Mouse (Mus musculus): ENCODE measurements around the gene Gm8165. TPM values are rescaled to one million over a fixed set of nuclear protein-coding genes. Genes with fewer than 3 reads are reported as not detected.
"Not testable (repeated sequence)": the region's sequence is repeated elsewhere in the genome, so short reads cannot be mapped to it uniquely, and the experiment has no call there.

Gene Gm8165
- not detected in 2 replicates for polyA plus RNA-seq (2014; fragmentation: Nextera tagmentation; extraction: Ambion mirVana)

DNA sequence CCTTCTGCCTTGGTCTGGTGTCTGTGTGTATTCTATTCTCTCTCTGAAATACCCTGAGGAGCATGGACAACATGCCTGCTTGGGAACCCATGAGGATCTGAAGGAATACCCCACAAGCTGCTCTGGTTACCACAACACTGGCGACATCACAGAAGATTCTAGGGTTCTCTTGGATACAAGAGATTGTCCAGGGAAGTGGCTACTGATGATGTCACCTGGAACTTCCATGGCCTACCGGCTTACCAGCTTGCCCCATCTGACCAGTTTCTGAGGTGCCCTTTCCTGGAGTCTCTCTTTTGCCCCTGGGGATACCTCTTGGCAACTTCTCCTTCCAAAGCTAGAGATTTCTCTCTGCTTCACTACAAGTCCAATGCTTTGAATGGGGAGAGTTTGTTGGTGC, at the start of gene Gm8165:
Gene Gm8165 (minus strand): TSS at position 101 of the 400 bp plus-strand sequence.
- H3K4me2 ChIP-seq (ENCODE audit: low read depth); H3K27ac ChIP-seq (ENCODE audit: low read depth, low read length); H3K27me3 ChIP-seq (ENCODE audit: control insufficient read depth, insufficient read depth, low read length); H3K4me1 ChIP-seq (ENCODE audit: control insufficient read depth, insufficient read depth, low read length); H3K9ac ChIP-seq (ENCODE audit: low read length); DNase-seq (ENCODE audit: low spot score); H3K4me3 ChIP-seq (ENCODE audit: low read depth, low read length); H3K9me3 ChIP-seq (ENCODE audit: control insufficient read depth, low read length); H3K36me3 ChIP-seq (ENCODE audit: control insufficient read depth, insufficient read depth, low read length); ATAC-seq (ENCODE audit: insufficient read depth, low FRiP score, low TSS enrichment): not testable (repeated sequence)
- WGBS, result no CpG with 5 or more reads among the region's 2 CpGs

GRCm38 (mm10) chr14:43697621-43698020, 20.6 kb upstream of the Gm8165 start, which contains the start of gene Gm7324:
Gene Gm7324, plus strand, starts transcription at chr14:43697828.
- 91% methylated on average over 4 of the region's 4 CpGs for WGBS
- DNase-seq (ENCODE audit: low spot score); H3K9ac ChIP-seq (ENCODE audit: low read length); ATAC-seq (ENCODE audit: insufficient read depth, low FRiP score, low TSS enrichment); H3K27ac ChIP-seq (ENCODE audit: low read depth, low read length); H3K4me1 ChIP-seq (ENCODE audit: control insufficient read depth, insufficient read depth, low read length); H3K36me3 ChIP-seq (ENCODE audit: control insufficient read depth, insufficient read depth, low read length); H3K4me3 ChIP-seq (ENCODE audit: low read depth, low read length); H3K27me3 ChIP-seq (ENCODE audit: control insufficient read depth, insufficient read depth, low read length); H3K9me3 ChIP-seq (ENCODE audit: control insufficient read depth, low read length); H3K4me2 ChIP-seq (ENCODE audit: low read depth): not testable (repeated sequence)

Other genes with a start within 250 kb of the Gm8165 start
- not detected in 2 replicates for gene Gm5799, start 133.6 kb downstream of the Gm8165 start, polyA plus RNA-seq (2014; fragmentation: Nextera tagmentation; extraction: Ambion mirVana)
- gene Gm17654, start 98.1 kb downstream of the Gm8165 start, polyA plus RNA-seq (2014; fragmentation: Nextera tagmentation; extraction: Ambion mirVana), result not detected in 2 replicates
- gene Gm10375, start 69.2 kb downstream of the Gm8165 start, polyA plus RNA-seq (2014; fragmentation: Nextera tagmentation; extraction: Ambion mirVana), result not detected in 2 replicates
- gene Gm7324, start 20.6 kb upstream of the Gm8165 start, polyA plus RNA-seq (2014; fragmentation: Nextera tagmentation; extraction: Ambion mirVana), result 2.1 and 2.7 TPM in 2 replicates
- not detected in 2 replicates for gene Gm16506, start 50.3 kb upstream of the Gm8165 start, polyA plus RNA-seq (2014; fragmentation: Nextera tagmentation; extraction: Ambion mirVana)
- gene Gm6526, start 70.7 kb upstream of the Gm8165 start, polyA plus RNA-seq (2014; fragmentation: Nextera tagmentation; extraction: Ambion mirVana), result not detected in 2 replicates
- not detected in 2 replicates for gene Gm8180, start 107.5 kb upstream of the Gm8165 start, polyA plus RNA-seq (2014; fragmentation: Nextera tagmentation; extraction: Ambion mirVana)
- not detected in 2 replicates for gene Ear1, start 198.3 kb upstream of the Gm8165 start, polyA plus RNA-seq (2014; fragmentation: Nextera tagmentation; extraction: Ambion mirVana)
- gene Ear10, start 246.4 kb upstream of the Gm8165 start, polyA plus RNA-seq (2014; fragmentation: Nextera tagmentation; extraction: Ambion mirVana), result not detected in 2 replicates
- 6.7 and 7.4 TPM in 2 replicates for gene Gm8113, start 248.2 kb upstream of the Gm8165 start, polyA plus RNA-seq (2014; fragmentation: Nextera tagmentation; extraction: Ambion mirVana)